Mouse (Mus musculus) monocyte, adult 5-6 weeks (primary cell): Measurements from ENCODE around the gene E2f4. TPM values are rescaled to one million over a fixed set of nuclear protein-coding genes. Genes with fewer than 3 reads are reported as not detected.

Source experiments
- ATAC-seq: fragments of 153-309, 156-312 bp; replicated peaks from 2 replicates; pipeline ENCODE4 v1.8.0; 2017; ENCODE audit warnings: mild to moderate bottlenecking; ENCODE audit not compliant: low TSS enrichment, insufficient number of reproducible peaks, severe bottlenecking, poor library complexity, low FRiP score
- total RNA-seq: library from RNA; stranded (forward); fragments of 200-1000, 200-491, 200-594 nt; gene quantifications from 3 replicates; pipeline ENCODE4 v1.2.3, GENCODE M21; 2017

Gene E2f4
- total RNA-seq, 1 experiment from 2014 or later, result 21.0 TPM

DNA sequence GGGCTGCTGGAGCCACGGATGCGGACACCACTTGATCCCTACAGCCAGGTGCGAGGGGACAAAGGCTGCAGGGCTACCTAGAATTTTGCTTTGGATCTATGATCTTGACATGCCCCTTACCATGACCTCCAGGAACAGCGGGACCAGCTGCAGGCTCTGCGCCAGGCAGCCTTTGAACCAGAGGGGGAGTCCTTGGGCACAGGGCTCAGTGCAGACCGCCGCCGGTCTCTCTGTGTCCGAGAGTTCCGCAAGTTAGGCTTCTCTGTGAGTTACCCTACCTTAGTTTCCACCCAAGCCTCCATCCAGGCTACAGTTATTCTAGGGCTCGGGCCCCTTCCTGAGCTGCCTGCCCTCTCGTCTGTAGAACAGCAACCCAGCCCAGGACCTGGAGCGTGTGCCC, 10.2 kb downstream of the E2f4 start:
- ATAC-seq, result no peak

DNA sequence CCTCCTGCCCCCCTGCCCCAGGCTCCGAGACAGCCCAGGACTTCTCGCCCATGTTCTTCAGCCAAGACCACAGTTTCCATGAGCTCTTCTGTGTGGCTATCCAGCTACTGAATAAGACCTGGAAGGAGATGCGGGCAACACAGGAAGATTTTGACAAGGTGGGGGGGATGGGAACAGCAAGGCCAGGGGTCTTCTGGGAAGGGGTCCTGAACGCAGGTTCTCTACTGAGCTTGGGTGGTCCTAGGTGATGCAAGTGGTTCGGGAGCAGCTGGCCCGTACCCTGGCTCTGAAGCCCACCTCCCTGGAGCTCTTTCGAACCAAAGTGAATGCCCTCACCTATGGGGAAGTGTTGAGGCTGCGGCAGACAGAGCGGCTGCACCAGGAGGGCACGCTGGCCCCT, 11.0 kb downstream of the E2f4 start:
- ATAC-seq, result no peak

DNA sequence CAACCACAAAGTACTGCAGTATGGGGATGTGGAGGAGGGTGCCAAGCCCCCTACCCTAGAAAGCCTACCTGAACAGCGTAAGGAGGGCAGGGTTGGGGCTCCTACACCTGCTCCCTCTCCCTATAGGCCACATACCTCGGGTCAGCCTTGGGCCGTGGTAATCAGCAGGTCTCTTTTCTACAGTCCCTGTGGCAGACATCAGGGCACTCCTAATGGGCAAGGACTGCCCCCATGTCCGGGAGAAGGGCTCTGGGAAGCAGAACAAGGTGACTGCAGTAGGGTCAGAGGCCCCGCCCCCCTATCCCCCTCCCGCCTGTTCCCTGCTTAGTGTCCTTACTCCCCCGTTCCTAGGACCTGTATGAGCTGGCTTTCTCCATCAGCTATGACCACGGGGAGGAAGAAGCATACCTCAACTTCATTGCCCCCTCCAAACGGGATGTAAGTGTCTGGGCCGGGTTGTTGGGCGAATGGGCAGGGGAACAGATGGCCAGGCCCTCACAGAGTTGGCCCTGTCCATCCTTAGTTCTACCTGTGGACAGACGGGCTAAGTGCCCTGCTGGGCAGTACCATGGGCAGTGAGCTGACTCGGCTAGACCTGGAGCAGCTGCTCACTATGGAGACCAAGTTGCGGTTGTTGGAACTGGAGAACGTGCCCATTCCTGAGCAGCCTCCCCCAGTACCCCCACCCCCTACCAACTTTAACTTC, 11.8 kb downstream of the E2f4 start:
- ATAC-seq, result no peak

DNA sequence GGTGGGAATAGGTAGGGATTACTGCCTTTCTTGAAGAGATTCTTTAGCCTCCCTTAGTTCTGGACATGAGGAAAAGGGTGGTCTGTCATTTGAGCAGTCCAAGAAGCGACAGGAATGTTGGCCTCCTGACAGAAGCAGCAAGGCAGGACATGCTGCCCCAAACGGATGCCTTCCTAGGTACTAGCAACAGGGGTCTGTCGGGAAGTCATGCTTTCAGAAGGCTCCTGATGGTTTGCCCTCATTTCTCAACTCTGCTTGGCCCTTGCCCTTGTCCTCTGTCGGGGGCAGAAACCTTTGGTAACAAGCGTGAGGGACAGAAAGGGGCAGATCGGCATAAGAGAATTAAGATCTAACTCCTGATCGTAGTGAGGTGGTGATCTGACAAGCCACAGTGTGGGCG, 12.7 kb downstream of the E2f4 start:
- no peak for ATAC-seq

DNA sequence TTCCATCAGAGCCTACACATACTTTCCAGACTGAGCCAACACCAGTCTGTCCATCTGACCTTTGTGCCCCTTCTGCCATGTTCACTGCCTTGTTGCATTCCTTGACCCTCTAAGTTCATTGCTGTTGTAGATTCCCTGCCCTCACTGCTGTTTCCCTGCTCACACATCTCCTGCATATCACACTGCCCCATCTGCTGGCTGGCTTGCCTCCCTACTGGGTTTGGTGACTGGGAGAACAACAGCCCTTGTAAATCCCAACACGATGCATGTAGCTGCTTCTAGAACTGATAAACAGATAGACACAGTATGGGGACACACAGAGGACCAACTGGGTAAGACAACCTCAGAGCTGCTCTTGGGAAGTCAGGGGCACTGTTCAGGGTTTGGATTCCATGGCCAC, 14.3 kb downstream of the E2f4 start:
- no peak for ATAC-seq

DNA sequence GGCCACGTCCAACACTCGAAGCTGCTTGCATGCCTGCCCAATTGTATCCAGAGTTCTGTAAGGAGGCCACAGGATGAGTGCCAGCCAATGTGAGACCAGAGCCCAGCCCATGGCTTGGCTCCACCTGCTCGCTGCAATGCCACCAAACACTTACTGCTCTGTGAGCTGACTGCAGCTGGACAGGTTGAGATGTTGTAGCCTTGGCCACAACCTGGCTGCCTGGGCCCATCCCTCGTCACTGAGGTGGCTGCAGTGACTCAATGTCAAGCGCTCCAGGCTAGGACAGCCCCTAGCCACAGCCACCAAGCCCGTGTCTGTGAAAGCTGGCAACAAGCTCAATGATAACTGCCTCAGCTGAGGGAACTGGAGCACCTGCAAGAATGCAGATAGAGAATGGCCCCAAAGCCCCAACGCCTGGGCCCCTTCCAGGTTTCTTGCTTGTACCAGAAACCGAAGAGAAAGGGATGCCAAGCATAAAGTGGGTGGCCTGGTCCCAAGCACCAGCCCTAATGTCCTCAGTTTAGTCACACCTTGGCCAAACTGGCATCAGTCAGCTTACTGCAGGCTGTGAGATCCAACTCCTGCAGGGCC, 15.5 kb downstream of the E2f4 start:
- no peak for ATAC-seq

DNA sequence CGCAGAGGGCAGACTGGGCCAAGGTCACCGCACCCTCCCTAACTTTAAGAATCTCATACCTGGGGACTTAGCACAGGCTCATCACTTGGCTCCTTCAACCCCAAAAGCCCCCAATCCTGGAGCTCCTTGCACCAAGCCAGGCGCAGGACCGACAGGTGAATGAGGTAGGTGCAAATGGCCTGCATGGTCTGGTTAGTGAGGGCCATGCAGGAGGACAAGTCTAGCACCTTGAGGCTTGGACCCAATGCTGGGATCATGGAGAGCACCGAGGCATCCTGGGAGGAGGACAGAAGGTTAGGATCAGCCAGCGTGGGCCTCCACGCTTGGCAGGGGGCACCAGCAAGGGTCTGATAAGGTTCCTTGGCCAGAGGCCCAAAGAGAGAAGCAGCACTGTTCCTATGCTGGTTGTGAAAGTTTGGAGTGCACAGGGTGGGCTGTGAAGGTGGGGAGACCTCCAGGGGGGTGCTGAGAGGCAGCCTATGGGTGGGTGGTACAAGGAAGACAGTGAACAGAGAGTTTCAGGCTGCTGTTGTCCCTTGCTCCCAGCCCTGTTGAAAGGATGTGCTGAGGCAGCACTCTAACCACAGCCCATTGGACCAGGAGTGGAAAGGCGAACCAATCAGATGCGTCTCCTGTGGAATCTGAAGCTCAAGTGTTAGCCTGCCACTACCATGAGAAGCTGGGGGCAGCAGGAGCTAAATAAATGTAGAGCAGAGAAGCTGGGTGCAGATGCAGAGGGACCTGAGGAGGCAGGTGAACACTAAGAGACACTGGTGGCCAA, 16.3 kb downstream of the E2f4 start:
- no peak for ATAC-seq

DNA sequence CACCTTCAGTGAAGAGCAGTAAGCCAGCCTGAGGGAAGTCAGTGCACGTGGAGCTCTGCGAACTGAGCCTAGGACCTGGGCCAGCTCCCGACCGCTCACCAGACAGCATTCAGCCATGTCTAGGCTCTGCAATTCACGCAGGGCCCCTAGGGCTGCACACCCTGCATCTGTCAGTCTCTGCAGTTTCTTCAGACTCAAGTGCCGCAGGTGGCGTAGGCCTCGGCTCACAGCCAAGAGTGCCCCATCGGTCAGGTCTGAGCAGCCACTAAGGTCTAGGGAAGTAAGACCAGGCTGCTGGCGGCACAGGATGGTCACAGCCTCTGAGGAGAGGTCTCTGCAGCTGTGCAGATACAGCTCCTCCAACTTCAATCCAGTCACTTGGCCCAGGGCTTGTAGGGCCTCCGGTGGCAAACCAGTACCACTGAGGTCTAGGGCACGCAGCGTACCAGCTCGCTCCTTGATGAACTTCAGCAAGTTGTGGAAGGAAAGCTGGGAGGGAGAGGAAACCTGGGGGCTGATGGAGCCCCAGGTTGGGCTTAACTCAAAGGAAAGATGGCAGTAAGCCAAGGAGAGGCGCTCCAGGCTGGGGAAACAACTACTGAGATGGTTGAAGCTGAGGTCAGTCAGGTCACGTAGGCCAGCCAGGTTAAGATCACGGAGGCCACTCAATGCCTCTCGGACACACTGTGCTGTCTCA, 17.8 kb downstream of the E2f4 start:
- no peak for ATAC-seq

DNA sequence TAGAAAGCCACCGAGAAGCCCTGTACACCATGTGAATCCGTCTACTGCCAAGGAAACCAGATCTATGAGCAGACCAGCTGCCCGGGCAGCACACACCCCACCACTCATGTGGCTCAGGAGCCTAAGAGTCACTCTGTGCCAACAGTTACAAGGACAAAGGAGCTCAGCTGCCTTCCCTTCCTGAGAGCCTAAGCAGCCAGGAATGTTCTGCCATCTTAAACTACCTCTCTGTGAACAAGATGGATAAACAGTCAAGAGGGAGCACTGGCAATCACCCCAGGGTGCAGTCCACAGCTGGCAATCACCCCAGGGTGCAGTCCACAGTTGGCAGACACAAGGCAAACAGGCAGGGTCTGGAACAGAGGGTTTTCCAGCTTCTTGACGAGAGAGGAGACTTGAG, 20.5 kb downstream of the E2f4 start:
- no peak for ATAC-seq

DNA sequence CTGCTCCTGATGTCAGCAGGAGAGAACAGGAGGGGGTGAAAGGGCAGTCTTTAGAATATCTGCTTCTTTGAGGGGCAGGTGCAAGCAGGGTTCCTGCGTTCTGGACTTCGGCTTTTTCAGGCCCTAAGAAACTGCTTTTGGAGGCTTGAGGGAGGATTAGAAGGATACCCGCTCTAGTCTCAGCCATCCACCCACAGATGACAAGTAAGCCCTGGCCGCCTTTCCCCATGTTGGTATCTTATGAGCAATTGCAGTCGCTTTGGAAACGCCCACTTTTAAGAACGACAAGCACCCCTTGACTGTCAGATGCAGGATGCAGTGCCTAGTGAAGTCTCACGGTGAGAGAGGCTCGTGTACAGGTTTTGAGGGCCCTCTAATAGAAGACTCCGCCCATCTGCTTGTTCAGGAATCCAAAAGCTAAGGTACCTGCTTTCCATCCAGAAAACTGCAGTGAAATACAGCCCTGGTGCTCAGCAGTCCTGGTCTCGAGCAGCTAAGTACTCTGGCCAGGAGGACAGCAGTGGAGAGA, 21.3 kb downstream of the E2f4 start:
- no peak for ATAC-seq

DNA sequence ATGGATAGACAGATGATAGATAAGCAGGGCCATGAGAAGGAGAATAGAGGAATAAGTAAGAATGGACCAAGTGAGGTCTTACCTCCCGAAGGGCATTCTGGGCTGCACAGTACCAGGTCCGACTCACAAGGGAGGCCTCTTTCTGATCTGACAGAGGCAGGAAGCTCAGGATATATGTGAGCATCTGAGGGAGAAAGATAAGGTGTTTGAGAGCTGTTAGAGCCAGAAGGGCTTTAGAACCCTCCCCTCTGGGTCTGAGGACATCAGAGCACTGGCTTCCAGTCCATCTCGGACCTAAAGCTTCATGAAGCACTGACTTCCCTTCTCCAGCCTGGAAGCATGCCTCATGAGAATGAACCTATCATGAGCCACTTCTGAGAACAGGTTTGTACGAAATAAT, 25.7 kb downstream of the E2f4 start:
- no peak for ATAC-seq

DNA sequence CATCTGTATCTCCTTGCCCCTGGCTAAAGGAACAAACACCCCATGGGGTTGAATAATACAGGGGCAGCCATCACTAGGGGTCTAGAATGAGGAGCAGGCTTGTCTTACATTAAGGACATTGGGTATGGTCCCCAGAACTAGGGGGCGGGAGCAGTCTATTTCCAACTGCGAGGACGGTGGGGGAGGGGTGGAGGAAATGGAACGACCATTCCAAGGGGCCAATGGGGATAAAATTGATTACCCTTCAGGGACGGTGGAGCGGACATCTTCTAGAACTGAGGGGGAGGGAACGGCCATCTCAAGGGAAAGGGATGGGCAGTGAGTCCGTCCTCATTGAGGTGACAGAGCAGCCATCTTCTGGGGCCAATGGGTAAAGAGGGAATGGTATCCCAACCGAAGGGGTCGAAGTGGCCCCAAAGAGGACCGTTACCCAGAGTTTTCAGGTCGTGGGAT, 28.2 kb downstream of the E2f4 start:
- ATAC-seq, result 0 out of 2 replicates have a peak, but pooled peaks have one; percentile 4

DNA sequence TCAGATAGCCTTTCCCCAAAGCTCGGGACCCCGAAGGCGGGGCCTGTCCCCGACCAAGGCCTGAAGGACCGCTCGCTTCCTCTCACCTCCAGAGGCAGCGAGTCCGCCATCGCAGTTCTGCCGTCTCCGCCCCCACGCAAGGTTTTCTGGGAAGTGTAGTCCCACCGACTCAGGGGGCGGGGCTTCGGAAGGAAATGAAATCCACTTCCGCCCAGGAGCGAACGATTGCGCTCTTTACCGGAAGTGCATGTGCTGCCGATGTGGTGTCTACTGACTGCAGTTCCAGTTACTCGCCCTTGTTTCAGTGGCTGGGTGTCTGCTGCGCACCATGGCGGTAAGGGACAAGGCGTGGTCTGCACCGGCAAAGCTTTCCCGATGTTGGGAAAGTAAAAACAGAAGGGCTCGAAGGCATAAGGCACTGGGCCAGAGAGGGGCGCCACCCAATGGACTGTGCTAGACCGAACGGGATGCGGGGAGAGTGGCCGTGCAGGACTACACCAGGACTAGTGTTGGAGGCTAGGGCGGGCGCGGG, 28.7 kb downstream of the E2f4 start, which contains the start of the genes Lrrc29 and Tmem208:
Gene Lrrc29, minus strand, starts transcription at position 138 of the 532 bp plus-strand sequence.
Gene Tmem208, plus strand, starts transcription at position 214 of the 532 bp plus-strand sequence.
- peak; percentile 96 for ATAC-seq

DNA sequence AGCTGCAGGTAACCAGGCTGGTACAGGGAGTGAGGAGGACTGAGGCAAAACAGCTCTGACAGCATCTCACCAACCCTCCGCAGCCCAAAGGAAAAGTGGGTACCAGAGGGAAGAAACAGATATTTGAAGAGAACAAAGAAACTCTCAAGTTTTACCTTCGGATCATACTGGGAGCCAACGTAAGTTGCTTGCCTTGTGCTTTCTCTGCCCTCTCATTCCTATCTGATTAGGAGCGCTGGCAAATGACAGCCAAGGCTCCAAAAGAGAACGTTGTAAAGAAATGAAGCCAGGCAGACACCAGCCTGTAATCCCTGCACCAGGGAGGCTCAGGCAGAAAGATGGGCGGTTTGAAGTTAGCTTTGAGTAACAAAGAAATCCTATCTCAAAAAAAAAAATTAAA, 29.5 kb downstream of the E2f4 start:
- no peak for ATAC-seq

DNA sequence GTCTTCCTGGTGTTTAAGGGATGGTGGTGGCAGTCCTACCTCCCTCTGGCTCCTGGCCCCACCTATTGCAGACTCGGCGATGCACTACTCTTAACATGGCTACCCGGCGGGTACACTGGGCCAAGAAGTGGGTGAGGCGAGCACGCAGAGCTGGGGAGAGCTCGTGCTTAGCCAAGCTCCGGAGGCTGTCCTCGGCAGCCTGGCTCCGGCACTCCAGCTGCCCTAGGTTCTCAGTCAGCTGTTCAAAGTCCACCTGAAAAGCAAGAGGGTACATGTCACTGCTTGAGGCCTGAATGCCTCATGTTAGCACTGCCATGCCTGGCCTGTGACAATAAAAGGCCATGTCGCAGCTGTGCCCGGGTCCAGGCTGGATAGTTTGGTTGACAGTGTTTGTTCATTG, 32.9 kb downstream of the E2f4 start:
- no peak for ATAC-seq

DNA sequence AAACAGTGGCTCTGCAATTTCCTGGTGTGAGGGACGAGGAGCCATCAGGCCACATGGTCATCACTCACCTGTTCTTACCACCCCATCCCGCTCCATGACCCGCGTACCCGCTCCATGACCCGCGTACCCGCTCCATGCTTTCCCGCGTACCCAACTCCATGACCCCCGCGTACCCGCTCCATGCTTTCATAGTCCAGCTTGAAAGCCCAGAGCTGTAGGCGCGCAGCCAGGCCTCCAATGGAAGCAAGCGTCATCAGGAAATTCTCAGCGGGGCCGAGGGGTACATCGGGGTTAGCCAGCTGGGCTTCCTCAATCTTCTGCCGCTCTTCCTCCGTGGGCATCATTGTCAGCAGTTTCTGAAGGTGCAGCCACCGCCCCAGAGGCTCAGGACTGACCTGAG, 34.0 kb downstream of the E2f4 start:
- no peak for ATAC-seq

DNA sequence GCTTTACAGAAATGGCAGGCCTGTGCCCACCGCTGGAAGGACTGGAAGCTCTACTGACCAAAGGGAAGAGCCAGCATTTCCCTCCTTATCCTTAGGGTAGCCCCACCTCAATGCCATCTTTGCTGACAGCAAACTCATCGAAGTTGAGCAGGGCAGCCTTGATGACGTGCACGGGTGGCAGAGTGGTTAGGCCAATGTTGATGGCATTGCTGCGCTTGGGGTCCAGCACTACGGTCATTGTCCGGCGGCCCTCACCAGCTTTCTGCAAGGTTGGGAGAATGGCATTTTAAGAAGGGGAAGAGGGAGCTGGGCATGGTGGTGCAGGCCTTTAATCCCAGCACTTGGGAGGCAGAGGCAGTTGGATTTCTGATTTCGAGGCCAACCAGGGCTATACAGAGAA, 34.5 kb downstream of the E2f4 start:
- no peak for ATAC-seq

DNA sequence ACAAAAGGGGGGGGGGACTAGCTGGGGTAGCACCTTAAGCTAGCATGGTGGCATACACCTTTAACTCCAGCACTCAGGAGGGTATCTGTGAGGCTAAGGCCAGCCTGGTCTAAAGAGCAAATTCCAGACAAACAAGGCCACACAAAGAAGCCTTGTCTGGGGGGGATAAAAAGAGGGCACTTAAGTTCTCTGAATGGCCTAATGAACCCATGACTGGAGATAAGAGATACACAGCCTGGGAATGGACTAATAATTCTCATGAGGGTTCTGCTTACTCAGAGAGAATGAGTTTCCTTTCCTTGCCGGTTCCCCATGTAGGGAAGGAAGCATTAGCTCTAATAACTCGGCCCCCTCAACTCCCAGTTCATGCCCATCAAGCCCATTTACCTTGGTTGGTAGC, 35.1 kb downstream of the E2f4 start:
- no peak for ATAC-seq
